Mouse (Mus musculus) CD4-positive helper T cell, adult 2 months (primary cell): ENCODE measurements around the gene 1110059G10Rik.

Experiments used
- DNase-seq: peaks from one replicate; pipeline ENCODE4 v3.0.0-alpha.2; 2012; ENCODE audit warnings: low read depth, missing footprints, low spot score

1110059G10Rik gene

GRCm38 (mm10) chr9:122950643-122951475 lies at the start of gene 1110059G10Rik, which contains the start of gene Kif15:
Gene 1110059G10Rik, minus strand, starts transcription at chr9:122951000.
Gene Kif15, plus strand, starts transcription at chr9:122951046.
- peak; percentile 94 for DNase-seq

GRCm38 (mm10) chr9:122999193-122999586 lies 48.4 kb upstream of the 1110059G10Rik start:
- peak; percentile 26 for DNase-seq

- peak; percentile 51 for DNase-seq
Measured at GRCm38 (mm10) chr9:122998406-122999192, 47.8 kb upstream of the 1110059G10Rik start.

GRCm38 (mm10) chr9:122928915-122929314 lies 21.9 kb downstream of the 1110059G10Rik start:
- no peak for DNase-seq

- no peak for DNase-seq
Measured at GRCm38 (mm10) chr9:122922936-122923381, 27.8 kb downstream of the 1110059G10Rik start, which contains the start of gene Zfp105. Gene Zfp105, plus strand, starts transcription at chr9:122923072.

- DNase-seq: no peak
Measured at GRCm38 (mm10) chr9:122922436-122922835, 28.4 kb downstream of the 1110059G10Rik start.

GRCm38 (mm10) chr9:122902717-122903535 lies 47.9 kb downstream of the 1110059G10Rik start:
- DNase-seq: no peak

GRCm38 (mm10) chr9:122901047-122901446 lies 49.8 kb downstream of the 1110059G10Rik start:
- no peak for DNase-seq
